Mouse (Mus musculus) T-cell, adult 66 days (primary cell): ENCODE data around the gene Per2. TPM values are rescaled to one million over a fixed set of nuclear protein-coding genes. Genes with fewer than 3 reads are reported as not detected.

Source experiments
- total RNA-seq, 2 experiments: library from RNA; stranded (reverse); gene quantifications; 3 replicates in 1 of 2; 4 replicates in 1 of 2; pipeline ENCODE4 v1.2.4; 2023

The Per2 gene
- 10 to 100 TPM in 1 of 2 experiments, 1 to 10 TPM in 1; 8.0 to 13.3 TPM for total RNA-seq

GRCm38 (mm10) chr1:91459059-91459809 is at the start of gene Per2:
TSS of gene Per2 (minus strand) at chr1:91459324.

GRCm38 (mm10) chr1:91494457-91495140 is 35.5 kb upstream of the Per2 start, which contains the start of gene Traf3ip1:
TSS of gene Traf3ip1 (plus strand) at chr1:91494647.

GRCm38 (mm10) chr1:91413898-91414594 is 45.1 kb downstream of the Per2 start, which contains the start of gene Hes6:
TSS of gene Hes6 (minus strand) at chr1:91414038.

DNA sequence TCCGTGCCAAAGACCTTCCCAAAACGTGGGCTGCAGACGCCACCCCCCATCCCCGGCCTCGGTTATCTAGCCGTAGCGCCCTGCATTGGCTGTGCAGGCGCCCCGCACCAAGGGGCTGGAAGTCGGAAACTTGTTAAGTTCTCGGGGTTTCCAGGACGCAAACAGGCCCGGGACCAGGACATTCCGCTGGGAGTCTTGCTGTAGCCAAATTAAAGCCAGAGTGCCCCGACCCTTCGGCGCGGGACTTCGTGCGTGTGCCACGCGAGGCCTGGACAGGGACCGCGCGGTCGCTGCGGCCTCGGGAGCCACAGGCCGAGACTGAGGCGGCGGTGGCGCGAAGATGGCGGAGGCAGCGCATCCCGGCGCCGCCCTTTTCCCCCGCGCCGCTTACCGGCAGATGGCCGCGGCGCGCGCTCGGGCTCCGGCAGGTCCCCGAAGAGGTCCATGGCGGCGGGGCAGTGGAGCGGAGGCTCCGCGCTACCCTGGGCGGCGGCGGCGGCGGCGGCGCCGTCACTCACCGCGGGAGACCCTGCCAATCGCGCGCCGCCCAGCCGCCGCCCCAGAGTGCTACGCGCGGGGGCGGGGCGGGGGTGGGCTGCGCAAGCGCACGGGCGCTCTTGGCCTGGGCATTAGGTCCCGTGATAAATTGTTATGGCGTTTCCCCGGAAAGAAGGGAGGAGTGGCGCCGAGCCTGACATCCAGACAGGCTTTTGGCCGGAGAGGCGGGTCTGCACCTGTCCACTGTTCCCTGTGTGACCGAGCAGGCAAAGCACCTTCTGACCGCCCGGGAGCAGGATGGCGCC is 60.7 kb downstream of the Per2 start, which contains the start of gene Ilkap:
TSS of gene Ilkap (minus strand) at position 556 of the 803 bp plus-strand sequence.

DNA sequence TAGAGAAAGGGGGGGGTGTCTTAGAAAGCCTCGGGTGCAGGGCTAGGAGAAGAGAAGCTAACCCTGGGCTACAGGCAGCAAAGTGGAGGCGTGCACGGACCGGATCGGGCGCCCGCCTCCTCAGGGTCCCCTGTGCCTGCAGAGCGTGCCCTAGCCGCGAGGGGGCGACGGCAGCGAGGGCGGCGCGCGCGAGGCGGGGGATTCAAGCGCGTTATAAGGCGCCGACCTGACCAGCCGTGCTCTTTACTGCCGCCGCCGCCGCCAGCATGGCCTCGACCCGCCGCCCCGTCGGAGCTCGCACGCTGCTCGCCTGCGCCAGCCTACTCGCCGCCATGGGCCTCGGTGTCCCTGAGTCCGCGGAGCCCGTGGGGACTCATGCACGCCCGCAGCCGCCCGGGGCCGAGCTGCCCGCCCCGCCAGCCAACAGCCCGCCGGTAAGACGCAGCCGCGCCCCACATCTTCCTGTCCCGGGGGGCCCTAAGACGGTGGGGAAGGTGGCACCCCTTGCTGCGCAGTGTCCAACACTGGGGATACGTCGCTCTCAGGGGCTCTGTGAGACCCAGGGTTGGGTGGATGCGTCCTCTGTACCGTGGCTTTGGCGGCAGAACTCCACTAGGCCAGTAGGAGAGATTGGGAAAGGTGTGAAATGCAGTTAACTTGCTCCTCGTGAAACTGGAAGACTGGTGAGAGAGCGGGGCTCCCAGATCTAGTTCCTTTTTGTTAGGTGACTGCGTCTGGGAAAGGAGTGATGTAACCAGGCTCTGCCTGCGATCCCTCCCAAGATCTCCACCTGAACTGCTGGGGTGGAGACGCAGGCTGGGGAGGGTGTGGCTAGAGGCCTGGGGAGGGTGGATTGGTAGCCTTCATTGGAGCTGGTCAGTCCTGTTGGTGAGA is 92.7 kb downstream of the Per2 start, which contains the start of gene Erfe:
TSS of gene Erfe (plus strand) at position 216 of the 894 bp plus-strand sequence.

Other genes starting within 250 kb of the Per2 start
- 10 to 100 TPM; 59.3 to 62.2 TPM for gene Ube2f, start 209.0 kb downstream of the Per2 start, total RNA-seq
- gene Scly, start 161.0 kb downstream of the Per2 start, total RNA-seq: 10 to 100 TPM; 25.1 to 25.7 TPM
- gene Espnl, start 137.2 kb downstream of the Per2 start, total RNA-seq: under 1 TPM; 0.23 to 0.27 TPM
- not detected for gene Klhl30, start 108.3 kb downstream of the Per2 start, total RNA-seq
- gene Erfe, start 92.9 kb downstream of the Per2 start, total RNA-seq: not detected
- gene Ilkap, start 60.5 kb downstream of the Per2 start, total RNA-seq: 100 to 1,000 TPM; 121 to 128 TPM
- 10 to 100 TPM; 34.4 to 37.5 TPM for gene Hes6, start 45.3 kb downstream of the Per2 start, total RNA-seq
- 1 to 10 TPM; 6.8 to 9.5 TPM for gene Traf3ip1, start 35.3 kb upstream of the Per2 start, total RNA-seq
- 10 to 100 TPM in 1 of 2 experiments, 1 to 10 TPM in 1; 8.8 to 10.3 TPM for gene Asb1, start 81.2 kb upstream of the Per2 start, total RNA-seq